Mouse (Mus musculus) ovary, adult 2 months (tissue): Measurements from ENCODE around the gene Folr1. TPM values are rescaled to one million over a fixed set of nuclear protein-coding genes. Genes with fewer than 3 reads are reported as not detected.

Experiments used
- polyA plus RNA-seq: library from polyadenylated mRNA; depleted of rRNA; stranded (reverse); fragments of >200 nt; gene quantifications from 2 replicates; pipeline ENCODE4 v1.2.3, GENCODE M21; 2012; rRNA removed

The Folr1 gene
- polyA plus RNA-seq = 73.4 and 105 TPM in 2 replicates

GRCm38 (mm10) chr7:101870629-101871028 lies at the start of gene Folr1:
TSS of gene Folr1 (minus strand) at chr7:101870788.

GRCm38 (mm10) chr7:101906287-101906681 lies 35.7 kb upstream of the Folr1 start, which contains the start of gene Tomt:
TSS of gene Tomt (minus strand) at chr7:101906359.

GRCm38 (mm10) chr7:101905561-101906286 lies 35.1 kb upstream of the Folr1 start, which contains the start of gene Lamtor1:
TSS of gene Lamtor1 (plus strand) at chr7:101905904.

GRCm38 (mm10) chr7:101863415-101863814 lies 7.2 kb downstream of the Folr1 start, which contains the start of gene Anapc15:
TSS of gene Anapc15 (plus strand) at chr7:101863715.

GRCm38 (mm10) chr7:101857094-101857493 lies 13.5 kb downstream of the Folr1 start, which contains the start of gene Folr2:
TSS of gene Folr2 (minus strand) at chr7:101857194.

GRCm38 (mm10) chr7:101837606-101838471 lies 32.7 kb downstream of the Folr1 start, which contains the start of gene Inppl1:
TSS of gene Inppl1 (minus strand) at chr7:101838229.

GRCm38 (mm10) chr7:101817861-101818401 lies 52.7 kb downstream of the Folr1 start, which contains the start of gene Phox2a:
TSS of gene Phox2a (plus strand) at chr7:101818313.

Other genes with a start within 250 kb of the Folr1 start
- 37.2 and 37.3 TPM in 2 replicates for gene Clpb, start 207.2 kb downstream of the Folr1 start, polyA plus RNA-seq
- gene Phox2a, start 52.5 kb downstream of the Folr1 start, polyA plus RNA-seq = not detected in 2 replicates
- 193 and 201 TPM in 2 replicates for gene Inppl1, start 32.6 kb downstream of the Folr1 start, polyA plus RNA-seq
- 15.4 and 19.7 TPM in 2 replicates for gene Folr2, start 13.6 kb downstream of the Folr1 start, polyA plus RNA-seq
- gene Anapc15, start 7.1 kb downstream of the Folr1 start, polyA plus RNA-seq = 29.7 and 34.9 TPM in 2 replicates
- 234 and 253 TPM in 2 replicates for gene Lamtor1, start 35.1 kb upstream of the Folr1 start, polyA plus RNA-seq
- gene Tomt, start 35.6 kb upstream of the Folr1 start, polyA plus RNA-seq = 0.18 and 0.29 TPM in 2 replicates
- 29.5 and 38.8 TPM in 2 replicates for gene Lrrc51, start 63.1 kb upstream of the Folr1 start, polyA plus RNA-seq
- gene Numa1, start 63.3 kb upstream of the Folr1 start, polyA plus RNA-seq = 108 TPM in 2 replicates
- gene Il18bp, start 147.9 kb upstream of the Folr1 start, polyA plus RNA-seq = 9.9 and 14.9 TPM in 2 replicates
- 21.4 and 22.0 TPM in 2 replicates for gene Rnf121, start 194.7 kb upstream of the Folr1 start, polyA plus RNA-seq
- gene Xndc1, start 194.7 kb upstream of the Folr1 start, polyA plus RNA-seq = 23.2 and 28.9 TPM in 2 replicates
- 5.9 and 6.7 TPM in 2 replicates for gene Xntrpc, start 194.9 kb upstream of the Folr1 start, polyA plus RNA-seq
- gene Trpc2, start 212.3 kb upstream of the Folr1 start, polyA plus RNA-seq = not detected in 2 replicates
- gene Art1, start 231.0 kb upstream of the Folr1 start, polyA plus RNA-seq = 0.17 and 0.18 TPM in 2 replicates
- 0.40 and 0.51 TPM in 2 replicates for gene Art5, start 238.7 kb upstream of the Folr1 start, polyA plus RNA-seq
- 0.11 and 0.22 TPM in 2 replicates for gene Chrna10, start 246.0 kb upstream of the Folr1 start, polyA plus RNA-seq